Mouse (Mus musculus) midbrain, embryonic 10.5 days (tissue): Measurements from ENCODE around the gene Slc19a2. TPM values are rescaled to one million over a fixed set of nuclear protein-coding genes. Genes with fewer than 3 reads are reported as not detected.

Source experiments
- DNase-seq: peaks from one replicate; pipeline ENCODE4 v3.0.0-alpha.2; 2017; ENCODE audit warnings: low spot score
- H3K27ac ChIP-seq: fragments of 300-500 bp; sonication (generic); replicated peaks from 2 replicates; pipeline ENCODE4 v1.5.1; 2016; ENCODE audit warnings: mild to moderate bottlenecking
- H3K27me3 ChIP-seq: fragments of 300-500 bp; sonication (generic); 2 replicates; pipeline ENCODE4 v1.6.1; 2016; ENCODE audit warnings: low read depth, mild to moderate bottlenecking; ENCODE audit not compliant: poor library complexity, severe bottlenecking
- H3K36me3 ChIP-seq: fragments of 300-500 bp; sonication (generic); 2 replicates; pipeline ENCODE4 v1.6.1; 2016; ENCODE audit warnings: mild to moderate bottlenecking, moderate library complexity
- H3K4me1 ChIP-seq: fragments of 300-500 bp; sonication (generic); 2 replicates; pipeline ENCODE4 v1.6.1; 2016
- H3K4me3 ChIP-seq: fragments of 300-500 bp; sonication (generic); 2 replicates; pipeline ENCODE4 v1.5.1; 2016; ENCODE audit warnings: mild to moderate bottlenecking, moderate library complexity
- H3K9me3 ChIP-seq: fragments of 300-500 bp; sonication (generic); replicated peaks from 2 replicates; pipeline ENCODE4 v1.6.1; 2016; ENCODE audit warnings: mild to moderate bottlenecking
- WGBS: fragments of 180-500 bp; shearing (Covaris S2); methylation state at CpG from one replicate; pipeline ENCODE4 v1.1.7; 2016; 5-methylcytosine and 5-hydroxymethylcytosine counted together
- polyA plus RNA-seq: library from polyadenylated mRNA; unstranded; fragments of >200 nt; fragmentation: Nextera tagmentation; extraction: Ambion mirVana; gene quantifications from 2 replicates; pipeline ENCODE4 v1.2.1, GENCODE M21; 2016

The Slc19a2 gene
- polyA plus RNA-seq, 1 experiment from 2014 or later = 12.0 TPM

DNA sequence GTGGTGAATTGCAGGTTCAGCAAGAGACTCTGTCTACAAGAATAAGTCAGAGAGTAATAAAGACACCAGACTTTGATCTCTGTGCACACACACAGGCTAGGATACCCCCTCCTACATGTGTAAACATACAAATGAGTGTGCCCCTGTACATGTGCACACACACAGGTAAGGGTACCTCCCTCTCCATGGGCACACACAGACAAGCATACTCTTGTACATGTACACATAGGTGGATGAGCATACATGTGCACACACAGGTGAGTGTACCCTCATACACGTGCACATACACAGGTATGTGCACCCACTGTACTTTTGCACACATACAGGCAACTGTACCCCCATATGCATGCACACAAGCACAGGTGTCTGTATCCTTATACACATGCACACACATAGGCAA is 15.4 kb upstream of the Slc19a2 start:
- Histone ChIP-seq H3K9me3 (no peaks in the 10 kb centered on the region), H3K4me3 (no peak overlapping the region), H3K36me3 (no peaks in the 10 kb centered on the region), H3K27ac (no peak overlapping the region), H3K27me3 (no peaks in the 10 kb centered on the region), H3K4me1 (peaks cover 4% of the 10 kb centered on the region; the same call in 1 of the 2 replicates)
- DNase-seq = no peak
- 72% methylated on average over 1 of the region's 1 CpGs for WGBS

GRCm38 (mm10) chr1:164235078-164235477 is 13.8 kb upstream of the Slc19a2 start:
- Histone ChIP-seq H3K4me3 (no peak overlapping the region), H3K36me3 (no peaks in the 10 kb centered on the region), H3K27ac (no peak overlapping the region), H3K9me3 (no peaks in the 10 kb centered on the region), H3K4me1 (peaks cover 4% of the 10 kb centered on the region; the same call in 1 of the 2 replicates), H3K27me3 (no peaks in the 10 kb centered on the region)
- WGBS = 65% methylated on average over 7 of the region's 7 CpGs
- DNase-seq = no peak

GRCm38 (mm10) chr1:164236078-164236477 is 12.8 kb upstream of the Slc19a2 start:
- Histone ChIP-seq H3K9me3 (no peaks in the 10 kb centered on the region), H3K4me3 (no peak overlapping the region), H3K36me3 (no peaks in the 10 kb centered on the region), H3K4me1 (peaks cover 4% of the 10 kb centered on the region; the same call in 1 of the 2 replicates), H3K27ac (no peak overlapping the region), H3K27me3 (no peaks in the 10 kb centered on the region)
- DNase-seq = no peak
- 60% methylated on average over 7 of the region's 7 CpGs for WGBS

GRCm38 (mm10) chr1:164241494-164241893 is 7.4 kb upstream of the Slc19a2 start:
- H3K4me1 ChIP-seq = peaks cover 5% of the 10 kb centered on the region; the same call in 1 of the 2 replicates
- no peak overlapping the region for H3K4me3 ChIP-seq
- peaks cover 4% of the 10 kb centered on the region for H3K27me3 ChIP-seq
- H3K9me3 ChIP-seq = no peaks in the 10 kb centered on the region
- 84% methylated on average over 2 of the region's 2 CpGs for WGBS
- H3K27ac ChIP-seq = no peak overlapping the region
- DNase-seq = no peak
- H3K36me3 ChIP-seq = no peaks in the 10 kb centered on the region

GRCm38 (mm10) chr1:164242809-164243208 is 6.0 kb upstream of the Slc19a2 start:
- 78% methylated on average over 8 of the region's 8 CpGs for WGBS
- H3K27ac ChIP-seq = no peak overlapping the region

DNA sequence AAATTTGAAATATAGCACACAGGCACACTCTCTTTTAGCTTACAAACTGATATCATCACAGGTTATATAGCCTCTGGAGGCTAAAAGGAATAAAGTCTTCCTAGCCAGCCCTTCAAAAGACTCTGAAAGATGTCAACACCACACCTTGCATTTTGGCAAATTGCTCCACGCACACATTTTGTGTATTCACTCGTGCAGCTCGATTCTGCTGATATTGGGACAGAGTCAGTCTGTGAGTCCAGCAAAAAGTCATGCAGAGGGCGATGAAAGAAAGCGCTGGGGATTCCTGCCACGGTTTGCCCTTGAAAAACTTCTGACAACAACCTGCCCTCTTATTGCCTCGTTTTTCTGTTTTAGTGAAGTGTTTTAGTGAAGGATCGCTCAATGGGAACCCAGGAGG is 1.4 kb upstream of the Slc19a2 start:
- no peaks in the 10 kb centered on the region for H3K9me3 ChIP-seq
- H3K36me3 ChIP-seq = no peaks in the 10 kb centered on the region
- H3K4me1 ChIP-seq = peaks cover 41% of the 10 kb centered on the region
- 36% methylated on average over 8 of the region's 8 CpGs for WGBS
- peak overlapping the region; percentile 80 for H3K4me3 ChIP-seq
- peaks cover 30% of the 10 kb centered on the region for H3K27me3 ChIP-seq
- H3K27ac ChIP-seq = peak overlapping the region; percentile 89
- DNase-seq = no peak

More at GRCm38 (mm10) chr1:164242809-164243208, 6.0 kb upstream of the Slc19a2 start:
- H3K36me3 ChIP-seq = no peaks in the 10 kb centered on the region
- H3K4me1 ChIP-seq = peaks cover 16% of the 10 kb centered on the region
- H3K4me3 ChIP-seq = no peak overlapping the region
- DNase-seq = no peak
- H3K27me3 ChIP-seq = peaks cover 13% of the 10 kb centered on the region
- H3K9me3 ChIP-seq = no peaks in the 10 kb centered on the region

- Histone ChIP-seq H3K36me3 (no peaks in the 10 kb centered on the region), H3K27ac (peak overlapping the region; percentile 89), H3K4me3 (peak overlapping the region; percentile 80), H3K9me3 (no peaks in the 10 kb centered on the region), H3K4me1 (peaks cover 41% of the 10 kb centered on the region), H3K27me3 (peaks cover 30% of the 10 kb centered on the region)
- peak; percentile 28 for DNase-seq
- WGBS = 5% methylated on average over 10 of the region's 10 CpGs
Observed at GRCm38 (mm10) chr1:164247971-164248370, 875 bp upstream of the Slc19a2 start.

DNA sequence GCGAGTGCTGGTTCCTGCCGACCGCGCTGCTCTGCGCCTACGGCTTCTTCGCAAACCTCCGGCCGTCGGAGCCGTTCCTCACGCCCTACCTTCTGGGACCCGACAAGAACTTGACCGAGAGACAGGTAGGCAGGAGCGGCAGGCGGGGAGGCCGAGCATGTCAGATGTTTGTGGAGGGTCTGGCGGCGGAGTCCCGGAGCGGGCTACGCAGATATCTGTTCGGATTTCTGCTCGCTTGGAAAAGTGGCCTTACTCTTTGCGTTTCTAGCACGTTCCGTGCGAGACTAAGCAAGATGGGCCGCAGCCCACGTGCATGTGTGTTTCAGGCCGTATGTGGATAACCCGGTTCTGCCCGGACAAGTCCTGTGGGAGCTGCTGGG is 476 bp downstream of the Slc19a2 start:
- Histone ChIP-seq H3K4me1 (peaks cover 41% of the 10 kb centered on the region), H3K36me3 (no peaks in the 10 kb centered on the region), H3K4me3 (peak overlapping the region; percentile 80), H3K9me3 (no peaks in the 10 kb centered on the region), H3K27ac (peak overlapping the region; percentile 89), H3K27me3 (peaks cover 30% of the 10 kb centered on the region)
- WGBS = under 1% methylated on average over 33 of the region's 33 CpGs
- no peak for DNase-seq

GRCm38 (mm10) chr1:164250391-164251150 is 1.7 kb downstream of the Slc19a2 start:
- Histone ChIP-seq H3K9me3 (no peaks in the 10 kb centered on the region), H3K27ac (no peak overlapping the region), H3K36me3 (no peaks in the 10 kb centered on the region), H3K4me1 (peaks cover 41% of the 10 kb centered on the region), H3K27me3 (peaks cover 26% of the 10 kb centered on the region), H3K4me3 (peak overlapping the region; percentile 80)
- WGBS = 69% methylated on average over 8 of the region's 8 CpGs
- DNase-seq = no peak

DNA sequence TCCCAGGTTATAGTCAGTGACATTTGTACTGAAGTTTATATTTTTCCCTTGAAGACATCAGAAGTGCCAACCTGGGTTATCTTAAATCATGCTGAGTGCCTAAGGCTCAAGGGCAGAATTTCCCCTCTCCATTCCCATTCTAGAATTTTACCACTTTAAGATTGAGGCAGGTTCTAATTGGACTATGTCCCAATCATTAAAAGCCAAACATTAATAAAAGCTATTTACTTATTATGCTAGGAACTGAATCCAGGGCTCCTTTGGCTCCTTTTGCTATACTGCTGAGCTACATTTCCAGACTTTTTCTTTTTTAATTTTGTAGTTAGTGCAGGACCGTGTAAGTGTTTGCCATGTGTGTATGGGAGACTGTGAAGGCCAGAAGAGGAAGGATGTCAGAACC is 2.6 kb downstream of the Slc19a2 start:
- Histone ChIP-seq H3K36me3 (no peaks in the 10 kb centered on the region), H3K4me1 (peaks cover 37% of the 10 kb centered on the region), H3K27ac (no peak overlapping the region), H3K27me3 (peaks cover 25% of the 10 kb centered on the region), H3K4me3 (no peak overlapping the region), H3K9me3 (no peaks in the 10 kb centered on the region)
- WGBS = 71% methylated on average over 1 of the region's 1 CpGs
- DNase-seq = no peak

- Histone ChIP-seq H3K4me1 (peaks cover 27% of the 10 kb centered on the region), H3K36me3 (peaks cover 10% of the 10 kb centered on the region), H3K4me3 (no peak overlapping the region), H3K27ac (no peak overlapping the region), H3K27me3 (peaks cover 19% of the 10 kb centered on the region), H3K9me3 (no peaks in the 10 kb centered on the region)
- DNase-seq = no peak
- 81% methylated on average over 5 of the region's 5 CpGs for WGBS
Observed at GRCm38 (mm10) chr1:164252551-164252950, 3.7 kb downstream of the Slc19a2 start.

- H3K4me1 ChIP-seq = peaks cover 13% of the 10 kb centered on the region
- no peak for DNase-seq
- H3K27ac ChIP-seq = no peak overlapping the region
- peaks cover 10% of the 10 kb centered on the region for H3K36me3 ChIP-seq
- no peak overlapping the region for H3K4me3 ChIP-seq
- H3K9me3 ChIP-seq = no peaks in the 10 kb centered on the region
- 84% methylated on average over 3 of the region's 3 CpGs for WGBS
- peaks cover 13% of the 10 kb centered on the region for H3K27me3 ChIP-seq
Observed at GRCm38 (mm10) chr1:164254836-164255235, 6.0 kb downstream of the Slc19a2 start.

- H3K4me3 ChIP-seq = no peak overlapping the region
- DNase-seq = no peak
- no peaks in the 10 kb centered on the region for H3K9me3 ChIP-seq
- H3K36me3 ChIP-seq = peaks cover 46% of the 10 kb centered on the region
- H3K27me3 ChIP-seq = no peaks in the 10 kb centered on the region
- no peaks in the 10 kb centered on the region for H3K4me1 ChIP-seq
- WGBS = 90% methylated on average over 16 of the region's 16 CpGs
- no peak overlapping the region for H3K27ac ChIP-seq
Observed at GRCm38 (mm10) chr1:164260171-164261028, 11.6 kb downstream of the Slc19a2 start.
